Mouse (Mus musculus) right cerebral cortex, postnatal 4 days (tissue): Measurements from ENCODE around the gene Il16.

Experiments
- DNase-seq: peaks from one replicate; pipeline ENCODE4 v3.0.0-alpha.2; 2022

Il16 gene

DNA sequence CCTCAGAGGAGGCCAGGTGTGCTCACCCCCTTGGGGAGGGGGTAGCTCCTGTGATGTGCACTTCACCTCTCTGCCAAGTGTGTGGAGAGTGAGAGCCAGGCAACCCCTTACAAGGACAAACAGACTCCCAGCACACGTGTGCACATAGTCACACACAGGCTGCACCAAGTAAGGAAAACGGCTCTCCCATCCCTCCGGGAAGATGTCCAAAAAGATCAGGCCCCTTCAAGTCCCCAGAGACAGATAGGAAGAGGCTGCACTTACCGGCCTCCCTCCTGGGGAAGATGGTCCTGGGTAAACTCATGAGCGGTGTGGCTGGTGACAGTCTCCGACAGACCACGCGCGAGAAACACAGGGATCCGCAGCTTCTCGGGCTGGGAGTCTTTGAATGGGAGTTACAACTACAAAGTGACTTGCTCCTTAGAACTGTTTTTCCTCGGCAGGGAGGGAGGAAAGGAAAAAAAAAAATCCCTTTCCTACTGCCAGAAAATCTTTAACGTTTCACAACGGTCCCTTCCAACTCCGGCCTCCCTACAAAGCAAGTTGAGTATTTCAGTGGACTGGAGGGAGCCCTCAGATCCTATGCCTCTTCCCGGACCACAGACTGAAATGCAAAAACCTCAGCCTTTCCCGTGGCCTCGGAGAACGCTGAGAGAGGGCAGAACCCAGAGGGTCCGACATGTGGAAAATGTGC is at the start of gene Il16:
Gene Il16, minus strand, starts transcription at position 314 of the 694 bp plus-strand sequence.
- DNase-seq, result no peak

DNA sequence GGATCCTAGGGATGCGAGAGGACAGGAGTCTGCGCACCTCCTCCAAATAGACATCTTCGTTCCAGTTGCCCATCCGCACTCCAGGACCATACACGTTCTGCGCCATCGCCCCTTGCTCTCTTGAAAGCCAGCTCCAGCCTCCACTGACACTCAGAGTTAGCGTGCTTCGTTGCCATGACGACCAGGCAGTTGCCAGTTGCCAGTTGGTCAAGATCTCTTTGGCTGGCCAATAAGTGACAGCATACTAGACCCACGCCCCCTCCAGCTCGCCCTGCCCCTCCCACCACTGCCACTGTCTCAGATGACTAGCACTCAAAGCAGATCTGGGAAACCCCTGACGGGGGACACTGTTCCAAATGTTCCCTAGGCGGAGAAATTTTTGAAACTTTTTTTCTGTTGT is 49.2 kb upstream of the Il16 start, which contains the start of gene Cfap161:
Gene Cfap161, minus strand, starts transcription at position 176 of the 400 bp plus-strand sequence.
- DNase-seq, result peak; percentile 68

DNA sequence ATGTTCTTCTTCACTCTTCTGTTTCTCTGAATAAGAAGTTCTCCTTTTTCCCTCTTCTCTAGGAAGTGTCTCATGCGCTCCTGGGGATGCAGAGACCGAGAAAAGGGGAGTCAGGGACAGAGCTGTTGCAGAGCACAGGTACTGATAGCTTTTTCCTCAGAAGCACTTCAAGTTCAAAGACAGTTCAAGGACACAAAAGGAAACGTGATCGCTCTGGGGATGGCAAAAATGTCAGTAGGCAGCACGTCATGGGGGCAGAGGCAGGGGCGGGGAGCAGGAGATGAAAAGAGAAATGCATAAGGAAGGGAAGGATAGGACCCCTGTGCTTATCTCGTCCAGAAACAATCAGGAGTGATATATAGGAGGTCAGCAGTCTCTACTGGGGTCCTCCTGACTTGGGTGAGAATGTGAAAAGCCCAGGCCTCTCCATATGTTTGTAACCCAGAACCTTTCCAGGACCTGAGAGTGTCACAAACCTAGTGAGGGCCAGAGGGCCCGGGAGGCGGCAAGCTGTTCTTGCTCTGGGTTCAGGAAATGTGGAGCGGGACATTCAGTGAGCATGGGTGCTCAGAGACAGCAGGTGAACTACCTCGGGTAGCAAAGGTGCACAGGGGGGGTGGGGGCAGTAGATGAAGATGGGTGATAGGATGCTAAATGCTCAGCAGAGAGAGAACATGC is 48.6 kb upstream of the Il16 start:
- DNase-seq, result no peak

DNA sequence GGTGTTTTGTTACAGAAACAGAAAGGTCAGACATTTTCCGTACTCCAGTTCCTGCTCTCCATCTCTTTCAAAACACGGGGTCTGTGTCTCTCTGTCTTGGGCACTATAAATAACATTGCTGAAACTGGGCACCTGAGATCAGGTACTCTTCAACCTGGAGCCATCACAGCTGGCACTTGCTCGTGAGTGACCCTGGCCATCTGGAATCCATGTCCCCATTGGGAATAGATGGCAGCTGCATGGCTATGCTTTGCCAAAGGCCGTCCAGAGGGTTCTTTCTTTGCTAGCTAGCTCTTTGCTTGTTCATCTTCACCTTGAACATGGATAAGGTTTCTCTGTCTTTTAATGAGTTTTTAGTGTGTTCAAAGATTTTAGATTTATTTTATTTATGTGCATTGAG is 35.4 kb upstream of the Il16 start:
- no peak for DNase-seq

DNA sequence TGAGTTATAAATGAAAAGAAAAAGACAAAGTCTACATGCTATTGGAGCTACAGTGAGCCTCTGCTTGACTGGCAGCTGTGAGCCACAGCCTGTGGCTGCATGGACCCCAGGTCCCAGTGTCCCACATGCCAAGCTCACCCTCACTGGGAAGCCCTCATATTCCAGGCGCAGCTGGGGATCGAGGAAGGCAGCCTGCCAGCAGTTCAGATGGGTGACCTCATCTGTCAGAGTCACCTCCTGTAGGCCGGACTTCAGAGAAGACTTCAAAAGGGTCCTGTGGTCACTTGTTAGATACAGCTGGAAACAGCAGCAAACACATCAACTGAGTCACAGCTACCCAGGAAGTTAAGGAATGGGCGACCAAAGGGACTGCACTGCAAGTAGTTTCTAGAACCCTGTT is 34.5 kb upstream of the Il16 start:
- DNase-seq, result no peak

DNA sequence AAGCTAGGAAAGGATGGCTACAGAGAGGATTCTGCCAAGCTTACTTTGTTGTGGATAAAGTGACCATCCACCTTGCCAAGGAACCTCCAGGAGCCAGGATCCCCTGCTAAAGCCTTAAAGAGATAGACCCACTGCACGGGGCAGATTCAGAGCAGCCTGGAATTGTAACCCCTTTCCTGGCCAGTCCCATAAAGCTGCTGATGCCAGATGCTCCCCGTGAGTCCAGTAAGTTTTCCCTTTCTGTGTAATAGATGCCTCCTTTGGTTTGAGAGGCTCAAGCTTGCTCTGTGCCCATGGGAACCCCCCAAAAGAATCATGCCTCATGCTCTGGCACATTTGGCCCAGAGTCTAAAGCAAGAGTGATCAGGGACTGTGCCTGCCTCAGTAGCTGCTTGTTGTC is 33.5 kb upstream of the Il16 start:
- no peak for DNase-seq

DNA sequence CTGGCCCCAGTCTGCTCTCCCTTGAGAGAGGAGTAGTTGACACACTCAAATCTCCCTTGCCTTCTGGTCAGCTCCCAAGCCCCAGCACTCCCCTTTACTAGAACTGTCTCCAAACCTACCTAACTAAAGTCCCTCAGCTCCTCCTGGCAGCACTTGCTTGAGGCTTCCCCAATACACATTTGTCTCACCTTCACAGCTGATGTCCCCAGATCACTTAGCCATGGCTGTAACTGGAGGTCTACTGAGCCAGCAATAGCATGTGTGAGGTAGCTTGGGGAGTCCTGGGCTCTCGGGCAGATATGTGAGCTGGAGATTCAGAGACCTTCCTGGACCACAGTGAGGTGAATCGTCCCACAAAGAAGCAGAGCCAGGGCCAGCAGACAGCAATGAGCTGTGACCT is 33.0 kb upstream of the Il16 start:
- no peak for DNase-seq

DNA sequence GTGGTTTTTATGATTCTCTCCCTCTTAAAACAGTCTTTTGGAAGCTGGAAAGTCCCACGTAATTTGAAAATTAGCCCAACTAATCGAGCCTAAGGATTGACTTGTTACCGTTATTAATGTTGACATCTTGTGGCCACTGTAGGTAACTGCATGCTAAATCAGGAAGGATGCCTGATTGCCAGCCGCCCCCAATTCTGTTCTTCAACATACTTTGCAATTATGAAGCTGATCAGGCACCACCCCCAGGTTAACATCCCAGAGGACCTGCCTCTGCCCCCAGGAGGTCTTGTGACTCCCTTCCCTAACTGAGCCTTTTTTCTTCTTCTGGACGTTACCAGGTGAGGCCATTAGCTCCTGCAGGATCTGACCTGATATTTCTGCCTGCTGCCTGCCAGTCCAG is 29.2 kb upstream of the Il16 start:
- DNase-seq, result no peak

DNA sequence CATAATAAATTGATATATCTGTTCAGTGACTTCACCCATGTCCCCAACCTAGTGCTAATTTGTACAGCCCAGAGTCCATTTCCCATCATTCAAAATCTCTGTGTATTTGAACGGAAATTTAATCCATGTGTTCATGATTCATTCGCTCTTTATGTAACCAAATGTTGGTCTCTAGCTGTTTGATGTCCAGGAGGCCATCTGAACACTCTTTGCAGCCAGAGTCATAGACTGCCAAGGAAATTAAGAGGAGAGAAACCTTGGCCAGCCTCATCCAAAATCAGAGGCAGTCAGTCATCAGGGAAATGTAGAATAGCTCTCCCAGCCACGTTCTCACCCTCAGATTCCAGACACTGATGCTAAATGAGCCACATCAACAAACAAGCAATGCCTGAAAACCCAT is 18.1 kb upstream of the Il16 start:
- no peak for DNase-seq

DNA sequence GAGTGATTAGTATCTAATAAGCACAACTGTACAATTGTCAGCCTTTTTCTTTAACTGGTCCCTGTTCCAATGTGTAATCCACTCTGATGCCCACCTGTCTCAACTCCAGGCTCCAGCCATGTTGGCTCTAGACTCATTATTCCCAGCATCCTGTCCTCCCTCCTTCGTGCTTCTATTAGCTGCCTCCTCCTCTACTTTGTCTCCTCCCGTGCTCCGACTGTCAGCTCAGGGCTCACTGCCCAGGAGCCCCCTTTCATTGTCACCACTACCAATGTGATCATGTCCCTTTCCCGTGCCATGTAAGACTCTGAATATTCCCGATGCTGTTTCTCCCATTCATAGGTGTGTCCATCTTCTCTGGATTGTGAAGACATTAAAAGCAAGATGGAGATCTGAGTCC is 16.8 kb upstream of the Il16 start:
- DNase-seq, result no peak

DNA sequence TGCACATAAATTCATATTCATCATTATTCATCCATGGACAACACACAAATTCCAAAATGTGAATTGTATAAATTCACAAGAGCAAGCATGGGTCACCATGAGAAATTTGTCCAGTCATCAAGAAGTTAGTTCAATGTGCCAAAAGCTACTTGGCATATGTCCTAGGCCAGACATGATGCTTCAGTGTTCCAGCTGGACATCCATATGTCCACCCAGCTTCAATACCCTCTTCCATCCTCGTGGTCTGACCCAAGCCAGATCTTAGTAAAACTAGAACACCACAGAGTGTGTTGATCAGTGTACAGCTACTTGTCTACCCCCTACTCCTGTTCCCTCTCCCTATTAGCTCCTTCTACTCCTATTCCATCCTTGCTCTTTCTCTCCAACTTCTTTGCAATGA is 5.5 kb upstream of the Il16 start:
- DNase-seq, result no peak

DNA sequence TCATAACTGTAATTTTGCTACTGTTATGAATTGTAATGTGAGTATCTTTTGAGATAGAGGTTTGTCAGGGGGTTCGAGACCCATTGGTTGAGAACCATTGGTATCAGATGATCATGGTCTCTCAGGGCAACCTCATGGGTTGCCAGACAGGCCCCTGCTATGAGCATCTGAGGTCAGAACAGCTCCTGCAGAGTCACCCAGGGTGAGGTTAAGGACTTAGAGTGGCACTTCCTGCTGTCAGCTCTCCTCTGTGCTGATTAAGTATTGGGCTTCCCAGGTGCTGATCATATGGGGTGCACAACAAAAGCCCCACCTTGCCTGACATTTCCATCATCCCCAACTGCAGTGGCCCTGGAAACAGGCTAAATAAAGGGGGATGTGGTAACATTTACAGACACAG is 2.9 kb upstream of the Il16 start:
- DNase-seq, result no peak

DNA sequence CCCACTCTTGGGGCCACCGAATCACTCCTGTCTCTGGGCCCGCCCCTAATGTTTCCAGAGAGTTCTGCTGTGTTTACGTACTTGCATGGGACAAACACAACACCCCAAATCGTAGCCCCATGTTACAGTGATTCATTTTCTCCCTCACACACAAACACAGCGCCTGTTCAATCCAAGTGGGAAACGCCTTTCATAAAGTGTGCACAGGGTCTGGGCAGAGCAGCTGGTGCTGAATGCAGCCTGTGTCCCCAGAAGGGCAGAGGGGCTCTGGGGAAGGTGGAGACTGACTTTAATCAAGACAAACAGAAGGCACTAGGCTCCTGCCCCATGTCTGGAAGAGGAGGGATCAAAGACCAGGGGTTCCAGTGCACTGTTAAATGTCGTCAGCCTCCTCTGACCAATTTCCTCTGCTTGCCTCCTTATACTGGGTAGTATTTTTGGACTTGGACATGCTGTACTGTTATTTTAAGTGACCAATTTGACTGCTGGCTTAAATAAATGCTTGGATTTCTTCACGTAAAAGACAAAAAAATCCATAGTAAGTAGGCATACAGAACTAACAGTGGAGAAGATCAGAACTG is 671 bp upstream of the Il16 start:
- DNase-seq, result no peak

DNA sequence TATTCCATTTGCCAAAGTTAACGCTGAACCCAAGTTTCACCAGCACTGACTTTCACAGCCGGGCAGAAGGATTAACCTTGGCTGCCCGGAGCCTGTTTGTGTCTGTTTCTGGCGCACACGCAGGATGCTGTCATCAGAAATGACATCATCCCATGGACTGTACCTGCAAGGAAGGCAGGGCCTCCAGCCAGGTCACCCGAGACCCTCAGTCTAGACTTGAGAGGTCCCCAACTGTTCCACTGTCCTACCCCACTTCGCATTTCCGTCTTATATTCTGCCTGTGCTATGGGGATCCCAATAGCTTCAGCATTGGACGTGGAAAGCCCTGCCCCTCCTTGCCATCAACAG is 487 bp downstream of the Il16 start:
- DNase-seq, result no peak

DNA sequence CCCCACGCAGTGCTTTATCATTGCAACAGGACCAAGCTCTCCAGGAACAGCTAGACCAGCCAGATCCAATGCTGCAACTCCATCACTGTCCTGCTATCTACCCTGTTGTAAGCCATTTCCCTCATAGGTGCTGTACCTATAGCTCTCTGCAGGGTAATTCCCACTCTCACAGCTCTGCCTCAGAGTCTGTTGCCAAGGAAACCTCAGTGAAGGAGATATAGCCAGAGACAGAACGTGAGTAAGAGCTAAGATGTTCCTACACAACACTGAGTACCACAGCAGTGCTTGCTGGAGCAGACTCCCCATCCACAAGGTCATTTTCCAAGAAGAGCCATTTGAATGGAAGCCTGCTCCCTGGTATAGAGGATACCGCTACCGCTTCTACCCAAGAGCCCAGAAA is 1.3 kb downstream of the Il16 start:
- no peak for DNase-seq

DNA sequence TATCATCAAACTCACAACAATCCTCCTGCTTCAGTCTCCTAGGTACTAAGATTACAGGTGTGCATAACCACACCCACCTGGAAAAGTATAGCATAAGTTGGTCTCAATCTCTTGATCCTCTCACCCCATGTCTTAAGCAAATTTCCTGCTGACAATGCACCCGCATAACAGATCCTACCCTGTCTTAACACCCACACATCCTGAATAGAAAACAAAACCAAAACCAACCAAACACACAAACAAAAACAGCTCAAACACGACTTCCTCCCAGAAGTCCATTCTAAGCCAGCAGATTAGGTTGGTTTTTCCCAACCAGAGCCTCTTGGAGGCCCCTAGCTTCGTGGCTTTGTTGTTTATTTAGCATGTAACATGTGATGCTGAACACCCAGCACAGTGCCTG is 2.8 kb downstream of the Il16 start:
- DNase-seq, result no peak

DNA sequence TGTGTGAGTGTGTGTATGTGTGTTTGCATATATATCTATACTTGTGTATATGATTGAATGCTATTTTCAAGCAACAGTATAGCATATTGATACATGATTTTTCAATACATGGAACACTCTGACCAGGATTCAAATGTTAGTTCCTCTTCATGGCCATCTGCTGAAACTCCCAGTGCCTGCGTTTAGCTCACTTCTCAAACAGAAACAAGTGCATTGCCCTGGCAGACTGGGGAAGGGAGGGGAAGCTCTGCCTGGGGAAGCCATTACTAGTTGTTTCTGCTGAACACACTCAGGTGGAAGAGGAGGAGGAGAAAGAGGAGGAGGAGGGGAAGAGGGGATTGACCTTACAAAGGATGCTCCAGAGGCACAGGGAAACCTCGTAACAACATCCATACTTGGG is 3.5 kb downstream of the Il16 start:
- no peak for DNase-seq

DNA sequence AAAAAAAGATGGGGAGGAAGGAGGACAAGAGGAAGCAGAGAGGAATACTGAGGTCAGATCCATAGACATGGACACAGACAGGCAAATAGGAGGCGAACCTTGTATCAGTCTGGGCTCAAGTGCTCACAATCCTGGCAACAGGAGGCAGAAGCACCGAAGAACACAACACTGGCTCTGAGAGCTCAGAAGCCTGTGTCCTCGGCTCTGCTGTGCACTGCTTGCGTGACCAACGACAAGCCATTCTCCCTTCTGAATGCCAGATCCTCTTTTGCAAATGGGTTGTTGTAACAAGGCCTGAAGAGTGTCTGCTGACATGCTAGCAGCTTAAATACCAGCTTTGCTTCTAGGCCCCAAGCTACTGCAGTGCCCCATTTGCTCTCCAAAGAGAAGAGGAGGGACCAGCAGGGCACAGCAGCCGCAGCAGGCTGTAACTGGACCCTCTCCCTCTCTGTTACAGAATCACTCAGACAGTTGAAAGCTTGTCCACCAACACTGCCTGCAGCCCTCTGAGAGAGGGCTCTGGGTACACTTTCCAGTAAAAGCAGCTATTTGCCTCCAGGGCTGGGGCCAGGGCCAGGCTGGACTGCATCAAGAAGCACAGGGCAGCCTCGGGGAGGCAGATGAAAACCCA is 5.7 kb downstream of the Il16 start:
- DNase-seq, result no peak

DNA sequence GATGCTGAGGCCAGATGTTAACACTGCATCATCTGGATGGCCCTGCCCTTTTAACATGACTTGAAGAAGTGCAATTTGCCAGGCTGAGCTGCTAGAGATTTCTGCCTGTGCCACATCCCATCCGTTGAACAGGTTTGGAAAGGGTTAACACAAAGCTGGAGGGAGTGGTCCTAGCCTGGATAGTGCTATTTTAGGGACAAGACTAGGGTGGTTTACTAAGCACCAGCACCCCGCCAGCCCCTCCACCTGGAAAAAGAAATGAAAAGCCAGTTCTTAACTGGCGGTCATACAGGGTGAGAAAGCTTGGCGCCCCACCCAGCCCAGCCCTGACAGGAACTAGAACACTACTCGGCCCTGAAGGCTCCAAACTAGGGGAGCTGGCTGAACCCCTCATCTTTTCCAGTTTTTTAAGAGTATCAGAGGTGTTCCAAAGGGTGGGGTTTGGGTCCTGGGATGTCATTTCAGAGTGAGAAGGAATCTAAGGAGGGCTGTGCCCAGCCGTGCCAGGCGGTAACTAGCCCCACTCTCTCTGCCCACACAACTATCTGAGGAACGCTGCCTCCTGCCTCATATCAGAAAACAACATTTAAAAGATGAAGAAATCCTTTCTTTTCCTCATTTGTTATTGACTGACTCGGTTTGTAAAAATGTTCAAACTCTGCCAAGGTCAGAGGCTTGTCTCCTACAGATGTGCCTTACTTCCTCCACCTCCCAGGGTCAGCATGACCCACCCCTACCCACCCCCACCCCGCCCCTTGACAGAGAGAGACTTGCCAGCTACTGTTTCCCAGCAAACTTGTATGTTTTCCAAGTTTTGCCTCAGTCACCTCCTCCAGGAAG is 6.7 kb downstream of the Il16 start:
- no peak for DNase-seq

DNA sequence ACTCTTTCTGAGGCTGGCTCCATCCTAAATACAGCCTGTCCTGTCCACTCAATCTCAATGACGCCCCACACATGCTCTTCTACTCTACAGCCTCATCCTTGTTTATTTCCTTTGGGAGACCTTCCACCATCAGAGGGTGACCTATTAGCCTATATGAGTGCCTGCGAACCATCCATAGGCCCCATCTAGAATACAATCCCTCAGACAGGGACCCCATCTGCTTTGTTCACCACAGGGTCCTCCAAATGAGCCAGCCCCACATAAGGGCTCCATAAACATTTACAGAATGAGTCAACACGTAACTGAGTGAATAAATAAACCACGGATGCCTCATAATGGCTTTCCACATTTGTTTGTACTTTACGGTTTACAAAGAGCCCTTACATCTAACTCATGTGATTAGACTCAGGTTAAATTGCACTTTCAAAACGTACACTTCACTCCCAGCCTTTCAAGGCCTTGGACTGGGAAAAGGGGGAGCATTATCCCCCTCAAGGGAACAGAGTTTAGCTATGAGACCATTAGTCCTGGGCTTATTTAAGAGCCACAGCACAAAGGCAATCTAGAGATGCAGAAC is 7.5 kb downstream of the Il16 start:
- DNase-seq, result no peak

DNA sequence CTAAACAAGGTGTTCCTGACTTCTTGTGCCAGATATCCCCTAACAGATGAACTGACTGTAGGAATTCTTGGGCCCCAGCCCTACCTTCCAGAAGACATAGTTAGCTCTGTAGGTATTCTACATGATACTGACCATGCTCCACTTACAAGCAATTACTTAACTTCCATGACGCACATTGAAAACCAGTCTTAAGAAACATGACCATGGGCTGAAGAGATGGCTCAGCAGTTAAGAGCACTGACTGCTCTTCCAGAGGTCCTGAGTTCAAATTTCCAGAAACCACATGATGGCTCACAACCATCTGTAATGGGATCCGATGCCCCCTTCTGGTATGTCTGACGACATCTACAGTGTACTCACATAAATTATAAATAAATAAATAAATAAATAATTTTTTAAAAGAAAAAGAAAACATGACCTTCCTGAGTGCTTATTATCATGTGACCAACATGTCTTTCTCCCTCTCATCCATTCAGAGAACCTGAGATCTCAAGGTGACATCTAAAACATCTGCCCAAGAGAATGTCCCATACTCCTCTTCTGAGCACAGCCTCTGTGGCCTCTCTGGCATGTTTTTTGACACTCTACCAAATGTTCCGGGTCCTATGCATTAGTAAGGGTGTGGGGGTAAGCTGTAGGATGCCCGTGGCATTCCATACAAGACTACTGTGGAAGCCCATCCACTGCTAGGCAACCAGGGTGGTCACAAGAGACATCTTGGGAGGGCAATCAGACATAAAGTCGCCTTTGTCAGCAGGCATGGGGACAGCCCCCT is 9.0 kb downstream of the Il16 start:
- no peak for DNase-seq
